ENCODE assay signal across 11 mouse cellular contexts in genomic region chr2:35696193-35696541, GRCm38 (mm10).
DNase-seq lines count a peak whose midpoint lies in the region; ATAC-seq and TF ChIP-seq lines count a peak whose summit lies in the region.
"Had no signal": no experiment of that assay in that cellular context is flagged by ENCODE, and none has a peak within 500 bp of the region (broad histone marks: within the 10 kb centered on the region; RNA-seq: fewer than 3 reads in every experiment).

No protein-coding gene starts in this region.

- no peak for ATAC-seq in heart, embryonic 11.5 days (replicated peaks; ENCODE audit: insufficient number of reproducible peaks, low FRiP score, low TSS enrichment)
- ATAC-seq in lung, embryonic 14.5 days (ENCODE audit: insufficient read depth) = no peak
- ATAC-seq in intestine, embryonic 14.5 days (replicated peaks; ENCODE audit: low FRiP score, low TSS enrichment, low read depth) = no peak
- ATAC-seq: CD4-positive, CD25-positive, alpha-beta regulatory T cell, adult 4 months had no signal

- no peak for TF ChIP-seq CTCF in lung, embryonic 14.5 days (IDR thresholded peaks at IDR 0.05; ENCODE audit: low read depth)
- TF ChIP-seq CTCF in lung, adult 2 months (IDR thresholded peaks at IDR 0.05; ENCODE audit: insufficient read depth, low read length) = no peak
- no peak for TF ChIP-seq CTCF in small intestine, adult 2 months (IDR thresholded peaks at IDR 0.05; ENCODE audit: extremely low read depth, insufficient read length, insufficient replicate concordance, low read depth, low read length)

- no peaks in the 10 kb centered on the region for H3K9me3 ChIP-seq in heart, embryonic 11.5 days (replicated peaks; ENCODE audit: control insufficient read depth, low read length)
- H3K9me3 ChIP-seq in lung, embryonic 14.5 days (ENCODE audit: low read depth, low read length) = no peaks in the 10 kb centered on the region
- H3K9me3 ChIP-seq in intestine, embryonic 14.5 days (ENCODE audit: control insufficient read depth, low read length) = no peaks in the 10 kb centered on the region
- H3K9me3 ChIP-seq: liver, embryonic 13.5 days had no signal

- peaks cover 99% of the 10 kb centered on the region for H3K4me1 ChIP-seq in heart, embryonic 11.5 days (ENCODE audit: control insufficient read depth, insufficient read depth, low read length)
- peaks cover 49% of the 10 kb centered on the region for H3K4me1 ChIP-seq in lung, embryonic 14.5 days (ENCODE audit: insufficient read depth)
- peaks cover 52% of the 10 kb centered on the region for H3K4me1 ChIP-seq in lung, adult 2 months (ENCODE audit: control insufficient read depth, insufficient read depth, low read length)
- peaks cover 82% of the 10 kb centered on the region for H3K4me1 ChIP-seq in intestine, embryonic 14.5 days (replicated peaks; ENCODE audit: control insufficient read depth, insufficient read depth, low read length)
- peaks cover 38% of the 10 kb centered on the region for H3K4me1 ChIP-seq in small intestine, adult 2 months (ENCODE audit: control insufficient read depth, insufficient read depth, insufficient read length, low read length)

- TF ChIP-seq POLR2A in lung, adult 2 months (IDR thresholded peaks at IDR 0.05; ENCODE audit: borderline replicate concordance, extremely low read depth, low read depth, low read length) = no peak
- TF ChIP-seq POLR2A in small intestine, adult 2 months (IDR thresholded peaks at IDR 0.05; ENCODE audit: low read depth, low read length) = no peak

- no peaks in the 10 kb centered on the region for H3K27me3 ChIP-seq in heart, embryonic 11.5 days (ENCODE audit: control insufficient read depth, insufficient read depth, low read length)
- H3K27me3 ChIP-seq in lung, embryonic 14.5 days (ENCODE audit: insufficient read depth, low read length) = no peaks in the 10 kb centered on the region
- H3K27me3 ChIP-seq in intestine, embryonic 14.5 days (replicated peaks; ENCODE audit: control insufficient read depth, insufficient read depth, low read length) = no peaks in the 10 kb centered on the region
- H3K27me3 ChIP-seq in small intestine, adult 2 months (ENCODE audit: control insufficient read depth, insufficient read depth, low read length) = no peaks in the 10 kb centered on the region
- H3K27me3 ChIP-seq: liver, embryonic 13.5 days had no signal

- no peak for DNase-seq in heart, adult 18-20 months
- DNase-seq in lung, embryonic 14.5 days = no peak
- no peak for DNase-seq in lung, adult 2 months
- DNase-seq in intestine, embryonic 14.5 days (ENCODE audit: low spot score) = no peak
- DNase-seq in urinary bladder, postnatal 36 days (ENCODE audit: low spot score in 2 of 2) = no peak
- no peak for DNase-seq in embryo, embryonic 10 days (ENCODE audit: low spot score)
- DNase-seq: cerebellum, adult 9-11 months; liver, embryonic 13.5 days had no signal

- peak overlapping the region; percentile 41 for H3K4me2 ChIP-seq in heart, embryonic 11.5 days
- H3K4me2 ChIP-seq in lung, embryonic 14.5 days = peak overlapping the region; percentile 56
- H3K4me2 ChIP-seq in intestine, embryonic 14.5 days (ENCODE audit: low read length) = peak overlapping the region; percentile 40

- 55% methylated on average over 7 of the region's 7 CpGs for WGBS in heart, embryonic 11.5 days (ENCODE audit: insufficient replicate concordance)
- whole genome bisulfite sequencing in lung, embryonic 14.5 days = 43% methylated on average over 7 of the region's 7 CpGs
- WGBS in lung, adult 2 months = 21% methylated on average over 7 of the region's 7 CpGs
- 41% methylated on average over 7 of the region's 7 CpGs for WGBS in intestine, embryonic 14.5 days
- WGBS in small intestine, adult 2 months = 21% methylated on average over 7 of the region's 7 CpGs

- peak overlapping the region; percentile 50 for H3K27ac ChIP-seq in heart, embryonic 11.5 days (ENCODE audit: low read depth, low read length)
- H3K27ac ChIP-seq in lung, embryonic 14.5 days (ENCODE audit: low read depth) = peak overlapping the region; percentile 88
- peak overlapping the region; percentile 75 for H3K27ac ChIP-seq in intestine, embryonic 14.5 days (ENCODE audit: low read depth)
- peak overlapping the region; percentile 100 for H3K27ac ChIP-seq in small intestine, adult 2 months (ENCODE audit: insufficient read depth, low read depth, low read length)

- H3K4me3 ChIP-seq in heart, embryonic 11.5 days (ENCODE audit: low read depth, low read length) = no peak overlapping the region
- H3K4me3 ChIP-seq in lung, embryonic 14.5 days (ENCODE audit: low read depth, low read length) = no peak overlapping the region; the same call in 1 of the 2 replicates
- no peak overlapping the region for H3K4me3 ChIP-seq in lung, adult 2 months (replicated peaks; ENCODE audit: extremely low read depth, low read depth, low read length)
- H3K4me3 ChIP-seq in intestine, embryonic 14.5 days (ENCODE audit: low read depth, low read length) = no peak overlapping the region
- peak overlapping the region; percentile 47 for H3K4me3 ChIP-seq in small intestine, adult 2 months (ENCODE audit: low read depth, low read length)

- no peaks in the 10 kb centered on the region for H3K36me3 ChIP-seq in heart, embryonic 11.5 days (ENCODE audit: control insufficient read depth, insufficient read depth, low read length)
- no peaks in the 10 kb centered on the region for H3K36me3 ChIP-seq in lung, embryonic 14.5 days (ENCODE audit: insufficient read depth)
- H3K36me3 ChIP-seq in intestine, embryonic 14.5 days (ENCODE audit: control insufficient read depth, insufficient read depth, low read length) = peaks cover 4% of the 10 kb centered on the region; the same call in 1 of the 2 replicates
- H3K36me3 ChIP-seq in small intestine, adult 2 months (ENCODE audit: control insufficient read depth, insufficient read depth, low read length) = no peaks in the 10 kb centered on the region
- H3K36me3 ChIP-seq: liver, embryonic 13.5 days had no signal

- H3K9ac ChIP-seq in heart, embryonic 11.5 days (ENCODE audit: low read depth, low read length) = no peak overlapping the region
- H3K9ac ChIP-seq in lung, embryonic 14.5 days = peak overlapping the region; percentile 42; the same call in 1 of the 2 replicates
- H3K9ac ChIP-seq in intestine, embryonic 14.5 days (ENCODE audit: low read length) = no peak overlapping the region
- H3K9ac ChIP-seq: liver, embryonic 13.5 days had no signal

Comparison
In these comparisons a context has a peak if more than half of its experiments do, and no peak if none do; other contexts are left out.
1. H3K27ac ChIP-seq: peak in every context shown above with its lines; median percentile 100 in small intestine, adult 2 months; 88 in lung, embryonic 14.5 days; 75 in intestine, embryonic 14.5 days; 50 in heart, embryonic 11.5 days.